Mouse (Mus musculus) heart, adult 9 months (tissue): ENCODE data around the gene Enho.
"Not testable (repeated sequence)": the region's sequence is repeated elsewhere in the genome, so short reads cannot be mapped to it uniquely, and the experiment has no call there.

Experiments
- DNase-seq, 2 experiments: peaks; one replicate each; pipeline ENCODE4 v3.0.0; 2022; ENCODE audit warnings: low spot score in 2 of 2

The Enho gene

DNA sequence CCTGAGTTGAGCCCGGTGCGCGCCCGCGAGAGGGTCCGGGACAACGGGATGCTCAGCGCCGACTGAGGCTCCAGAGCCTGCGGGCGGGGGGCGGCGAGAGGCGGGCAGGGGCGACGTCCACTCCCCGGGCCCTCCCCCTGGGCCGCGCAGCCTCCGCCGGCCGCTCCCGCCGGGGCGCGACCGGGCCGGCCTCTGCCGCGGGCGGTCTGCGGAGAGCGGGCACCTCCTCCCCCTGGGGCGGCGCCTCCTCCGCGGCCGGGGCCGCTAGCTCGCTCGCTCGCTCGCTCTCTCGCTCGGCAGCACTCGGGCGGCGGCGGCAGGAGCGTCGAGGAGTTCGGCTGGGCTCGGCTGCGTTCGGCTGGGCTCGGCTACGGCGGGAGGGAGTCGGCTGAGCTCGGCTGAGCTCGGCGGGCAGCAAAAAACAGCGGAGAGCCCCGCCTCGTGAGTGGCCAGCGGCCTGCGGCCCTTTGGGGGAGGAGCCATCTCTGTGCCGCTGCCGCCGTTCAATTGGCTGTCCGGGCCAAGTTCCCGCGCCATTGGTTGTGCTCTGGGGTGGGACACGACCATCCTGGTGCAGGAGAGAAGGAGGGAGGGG, at the start of gene Enho:
Gene Enho, minus strand, starts transcription at position 412 of the 595 bp plus-strand sequence.
- DNase-seq: peak; percentile 92 to 93

DNA sequence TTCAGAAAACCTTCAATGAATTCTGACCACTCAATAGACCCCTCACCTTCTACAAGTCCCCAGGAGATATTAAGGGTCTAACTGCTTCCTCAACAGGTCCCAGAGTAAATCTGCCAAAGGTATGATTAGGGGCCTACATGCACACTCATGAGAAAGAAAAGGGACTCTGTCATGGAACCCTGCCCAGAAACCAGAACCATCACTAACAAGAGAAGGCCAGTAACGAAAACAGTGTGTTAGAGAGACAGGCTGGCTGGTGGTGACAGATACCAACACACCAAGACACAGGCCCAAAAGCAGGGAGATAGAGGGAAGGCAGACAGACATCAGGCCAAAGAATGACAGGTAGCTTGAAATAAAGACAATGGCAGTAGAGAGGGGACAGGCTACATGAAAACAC, 48.4 kb upstream of the Enho start:
- DNase-seq: not testable (repeated sequence)

DNA sequence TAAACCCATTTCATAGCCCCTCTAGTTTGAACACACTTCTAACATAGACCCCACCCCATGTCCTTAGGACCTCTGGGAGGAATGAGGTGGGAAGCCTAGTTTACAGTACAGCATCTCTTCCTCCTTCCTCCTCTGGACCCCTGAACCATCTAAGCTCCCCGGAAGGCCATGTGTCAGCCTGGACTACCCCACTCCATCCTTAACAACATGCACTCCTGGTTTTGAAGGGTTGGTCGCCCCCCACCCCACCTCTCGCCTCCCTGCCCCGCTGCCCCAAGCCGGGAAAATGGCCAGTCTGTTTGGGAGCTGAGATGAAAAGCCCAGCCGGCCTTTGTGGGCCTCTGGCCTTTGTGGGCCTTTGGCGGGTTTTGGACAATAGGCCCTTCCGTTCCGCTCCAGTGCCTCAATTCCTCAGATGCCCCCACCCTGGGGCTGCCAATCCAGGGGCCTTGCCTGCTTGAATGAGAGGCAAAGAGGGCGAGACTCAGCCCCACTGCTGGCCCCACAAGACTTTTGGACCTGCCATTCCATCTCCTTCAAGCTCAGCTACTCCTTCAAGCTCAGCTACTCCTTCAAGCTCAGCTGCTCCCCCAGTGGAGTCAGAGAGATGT, 45.9 kb upstream of the Enho start:
- not testable (repeated sequence) for DNase-seq

DNA sequence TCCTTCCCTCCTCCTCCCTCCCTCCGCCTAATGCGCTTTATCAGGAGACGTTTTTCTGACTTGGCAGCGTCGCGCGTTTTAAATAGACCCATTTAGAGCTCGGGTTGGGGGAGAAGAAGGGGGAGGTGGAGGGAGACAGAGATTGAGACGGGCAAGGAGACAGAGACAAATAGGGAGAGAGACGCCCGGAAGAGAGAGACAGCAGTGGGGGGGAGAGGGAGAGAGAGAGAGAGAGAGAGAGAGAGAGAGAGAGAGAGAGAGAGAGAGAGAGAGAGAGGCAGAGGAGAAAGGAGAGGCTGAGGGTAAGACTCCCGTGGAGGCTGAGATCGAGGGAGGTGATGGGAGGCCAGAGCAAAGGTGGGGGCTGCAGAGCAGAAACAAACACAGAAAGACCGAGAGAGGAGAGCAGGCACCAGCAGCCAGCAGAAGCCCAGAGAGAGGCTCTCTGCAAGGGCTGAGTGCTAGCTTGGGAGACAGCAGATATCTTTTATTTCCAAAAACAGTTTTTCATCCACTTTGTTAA, 44.9 kb upstream of the Enho start:
- DNase-seq: not testable (repeated sequence)

DNA sequence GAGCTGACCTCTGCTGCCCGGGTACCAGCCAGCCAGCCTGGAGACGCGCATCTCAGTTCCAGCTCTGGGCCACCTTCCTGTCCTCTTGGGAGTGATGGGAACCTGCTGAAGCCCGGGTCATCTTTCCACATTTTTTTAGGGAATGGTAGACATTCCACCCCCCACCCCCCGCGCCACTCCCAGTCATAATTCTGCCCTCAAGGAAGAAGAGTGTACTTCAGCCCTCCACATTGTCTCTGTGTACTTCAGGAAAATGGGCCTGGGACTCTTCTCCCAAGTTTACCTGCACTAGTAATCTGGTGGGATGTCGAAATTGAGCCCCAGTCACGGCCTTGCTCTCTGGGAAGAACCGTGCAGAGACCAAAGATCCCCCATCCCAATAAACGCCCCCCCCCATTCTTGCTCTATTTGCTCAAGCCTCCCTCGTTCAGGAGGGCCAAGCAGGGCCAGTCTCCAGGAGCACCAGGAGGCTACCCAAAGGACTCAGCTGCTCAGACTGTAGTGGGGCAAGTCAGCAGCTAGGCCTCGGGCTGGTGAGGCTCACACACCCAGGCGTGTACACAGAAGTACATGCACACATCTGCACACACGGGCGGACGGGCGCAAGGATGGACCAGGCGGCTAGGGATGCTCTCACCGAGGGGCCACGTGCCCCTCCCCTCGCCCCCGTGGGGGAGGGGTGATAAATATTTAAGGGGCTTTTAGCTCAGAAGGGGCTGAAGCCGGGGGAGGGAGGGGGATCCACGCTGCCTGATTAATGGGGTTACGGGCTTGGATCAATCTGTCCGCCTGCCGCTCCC, 44.2 kb upstream of the Enho start:
- DNase-seq: not testable (repeated sequence)

DNA sequence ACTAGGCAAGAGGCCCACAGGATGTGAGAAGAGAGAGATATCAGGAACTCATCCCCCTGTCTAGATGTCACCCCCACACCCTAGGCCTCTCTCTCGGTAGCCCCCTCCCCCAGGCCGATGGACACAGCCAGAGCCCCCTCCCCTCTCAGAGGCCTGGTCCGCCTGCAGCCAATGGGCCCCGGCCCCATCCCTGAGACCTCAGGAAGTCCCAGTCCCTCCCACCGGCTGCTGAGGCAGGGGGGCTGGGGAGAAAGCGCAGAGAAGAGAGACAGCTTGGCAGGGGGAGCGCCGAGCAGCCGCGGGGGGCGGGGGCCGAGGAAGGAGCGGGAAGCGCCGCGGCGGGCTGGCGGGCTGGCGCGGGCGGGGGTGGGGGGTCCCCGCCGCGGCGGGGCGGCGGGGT, 43.2 kb upstream of the Enho start:
- DNase-seq: not testable (repeated sequence)

DNA sequence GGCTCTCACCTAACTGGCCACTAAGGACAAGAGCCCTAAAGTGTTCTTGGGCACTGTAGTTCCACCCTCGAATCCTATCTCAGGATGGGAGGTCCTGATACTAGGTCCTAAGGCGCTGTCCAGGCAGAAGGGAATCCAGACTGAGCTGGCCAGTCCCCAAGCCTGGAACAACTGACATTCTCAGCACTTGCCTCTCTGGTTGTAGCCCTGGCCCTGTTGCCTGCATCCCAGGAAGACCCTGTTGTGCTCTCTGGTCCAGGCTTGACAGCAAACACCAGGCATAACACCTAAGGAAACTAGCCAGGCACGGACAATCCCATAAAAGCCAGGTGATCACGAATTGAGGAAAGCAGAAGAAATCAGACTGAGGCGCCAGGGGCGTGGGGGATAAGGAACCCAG, 42.7 kb upstream of the Enho start:
- DNase-seq: no peak

DNA sequence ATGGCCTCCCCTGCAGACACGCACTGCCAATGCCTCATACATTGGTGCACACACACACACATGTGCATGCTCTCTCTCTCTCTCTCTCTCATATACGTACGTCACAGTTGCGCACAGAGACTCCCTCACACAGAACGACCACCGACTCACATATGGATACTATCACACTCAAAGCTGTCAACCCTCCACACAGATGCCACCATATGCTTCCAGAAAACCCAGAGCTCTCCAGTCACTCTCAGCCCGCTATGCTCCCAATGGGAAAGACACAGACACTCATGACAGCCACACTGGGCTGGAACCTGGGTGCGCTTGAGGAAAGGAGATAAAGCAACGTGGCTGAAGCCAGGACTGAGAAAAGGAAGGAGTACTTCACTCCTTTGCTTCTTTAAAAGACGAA, 41.8 kb upstream of the Enho start:
- no peak for DNase-seq

DNA sequence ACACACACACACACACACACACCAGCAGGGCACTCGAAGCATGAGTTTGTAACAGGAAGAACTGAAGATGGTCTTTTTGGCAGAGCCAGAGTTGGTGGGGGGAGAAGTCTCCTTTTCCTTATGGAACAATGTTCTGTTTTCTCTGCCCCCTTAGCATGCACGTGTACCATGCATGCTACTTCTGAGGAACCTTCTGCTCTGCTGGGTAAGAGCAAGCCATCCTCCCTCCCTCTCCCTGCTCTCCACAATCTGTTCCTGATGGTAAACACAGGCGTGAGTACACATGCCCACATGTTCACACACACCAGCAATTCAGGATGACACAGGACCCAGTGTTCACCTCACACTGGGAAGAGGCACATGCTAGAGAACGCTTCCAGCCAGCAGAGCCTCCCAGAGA, 41.1 kb upstream of the Enho start:
- DNase-seq: no peak

DNA sequence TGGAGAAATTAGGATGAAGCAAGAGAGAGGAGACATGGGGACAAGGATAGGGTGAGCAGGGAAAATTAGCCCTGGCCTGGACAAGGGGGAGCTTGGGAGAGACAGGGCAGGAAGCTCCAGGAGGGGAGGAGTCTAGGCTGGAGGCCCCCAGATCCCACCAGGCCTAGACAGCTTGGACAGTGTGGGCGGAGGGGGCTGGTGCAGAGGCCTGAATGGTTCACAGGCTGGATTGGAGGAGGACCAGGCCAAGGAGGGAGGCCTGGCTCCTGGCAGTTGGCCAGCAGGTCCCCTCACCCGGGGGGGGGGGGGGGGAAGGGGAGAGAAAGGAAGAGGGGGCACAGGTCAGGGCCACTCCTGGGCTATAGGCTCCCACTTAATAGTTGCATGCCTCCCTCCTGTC, 39.2 kb upstream of the Enho start:
- no peak for DNase-seq

DNA sequence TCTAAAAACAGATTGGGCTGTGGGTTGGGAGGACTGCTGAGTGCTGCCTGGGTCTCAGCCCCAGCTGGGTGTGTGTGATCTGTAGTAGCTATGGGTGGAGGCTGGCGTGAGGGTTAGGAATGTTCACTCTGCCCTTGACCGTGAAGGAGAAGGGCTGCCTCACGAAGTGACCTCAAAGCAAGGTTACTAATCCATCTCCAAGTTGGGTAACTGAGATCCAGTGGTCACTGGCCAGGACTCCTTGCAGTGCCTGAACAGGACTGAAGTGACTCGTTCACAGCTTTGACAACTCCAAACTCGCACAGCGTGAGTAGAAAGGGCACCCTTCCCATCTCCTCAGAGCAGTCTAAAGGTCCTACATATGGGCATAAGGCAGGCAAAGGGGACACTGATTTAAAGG, 38.7 kb upstream of the Enho start:
- no peak for DNase-seq

DNA sequence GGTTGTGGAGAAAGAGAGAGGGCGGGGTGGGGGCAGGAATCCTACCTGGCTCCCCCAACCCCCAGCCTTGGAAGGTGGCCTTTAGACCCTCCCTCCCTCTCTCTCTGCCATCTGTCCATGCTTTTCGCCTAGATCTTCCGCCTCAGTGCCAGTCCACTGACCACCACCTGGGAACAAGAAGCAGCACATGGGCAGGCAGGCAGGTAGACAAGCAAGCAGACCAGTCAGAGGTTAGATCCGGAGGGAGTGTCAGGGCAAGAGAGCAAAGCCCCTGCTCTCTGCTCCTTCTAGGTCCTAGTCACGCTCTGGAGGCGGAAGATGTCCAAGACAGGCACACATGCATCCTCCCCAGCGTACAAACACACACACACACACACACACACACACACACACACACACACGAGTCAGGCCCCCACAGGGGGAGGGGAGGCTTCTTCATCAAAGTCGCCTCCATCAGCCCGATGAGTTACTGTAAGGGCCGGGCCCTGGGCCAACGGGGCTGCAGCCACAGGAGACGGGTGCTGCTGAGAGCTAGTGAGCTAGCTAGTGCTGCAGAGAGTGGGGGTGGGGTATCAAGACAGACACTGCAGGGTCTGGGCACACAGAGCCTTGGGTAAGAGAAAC, 37.0 kb upstream of the Enho start:
- DNase-seq: no peak

DNA sequence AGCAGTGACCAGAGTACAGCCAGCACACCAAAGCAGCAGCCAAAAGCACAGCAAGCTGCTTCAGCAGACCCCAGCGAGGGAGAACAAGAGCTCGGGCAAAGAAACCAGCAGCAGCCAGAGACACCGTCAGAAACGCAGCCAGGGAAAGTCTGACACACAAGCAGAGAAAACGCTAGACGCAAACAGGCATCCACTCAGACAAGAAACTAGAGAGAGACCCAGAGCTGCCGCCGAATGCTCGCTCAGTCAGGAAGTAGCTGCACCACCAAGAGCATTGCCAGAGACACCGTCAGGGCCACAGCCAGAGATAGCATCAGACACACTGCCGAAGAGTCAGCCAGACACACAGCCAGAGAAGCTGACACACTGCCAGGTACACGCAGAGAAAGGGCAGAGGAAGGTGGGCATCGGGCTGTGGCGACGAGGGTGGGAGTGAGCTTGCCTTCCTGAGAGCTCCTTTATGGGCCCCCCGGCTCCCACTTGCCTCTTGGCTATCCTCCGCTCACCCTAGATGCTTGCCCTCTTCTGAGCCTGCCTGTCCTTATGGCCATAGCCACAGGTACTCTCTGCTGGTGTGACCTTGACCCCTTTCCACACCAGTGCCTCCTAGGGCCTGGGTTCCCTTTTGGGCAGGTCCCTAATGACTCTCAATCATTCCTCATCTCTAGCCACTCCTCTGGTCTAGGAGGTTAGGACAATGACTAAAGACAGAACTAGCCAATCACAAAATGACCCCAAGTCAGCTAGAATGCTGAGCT, 36.3 kb upstream of the Enho start:
- DNase-seq: no peak

DNA sequence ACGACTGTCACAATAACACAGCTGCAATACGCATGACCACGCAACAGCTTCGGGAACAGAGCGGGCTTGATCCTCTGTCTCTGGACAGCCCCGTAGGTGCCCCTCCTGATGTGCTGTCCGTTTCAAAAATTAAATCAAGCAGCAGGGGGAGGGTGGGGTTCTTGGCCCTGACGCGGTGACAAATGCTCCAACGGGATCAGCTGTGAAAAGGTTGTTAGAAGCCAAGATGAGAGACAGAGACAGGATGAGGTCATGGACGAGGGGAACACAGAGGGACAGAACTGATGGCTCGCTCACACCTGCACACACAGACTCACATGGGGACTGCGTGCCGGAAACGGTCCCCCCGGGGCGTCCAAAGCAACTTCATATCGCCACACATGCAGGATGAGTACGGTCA, 33.1 kb upstream of the Enho start:
- DNase-seq: no peak

DNA sequence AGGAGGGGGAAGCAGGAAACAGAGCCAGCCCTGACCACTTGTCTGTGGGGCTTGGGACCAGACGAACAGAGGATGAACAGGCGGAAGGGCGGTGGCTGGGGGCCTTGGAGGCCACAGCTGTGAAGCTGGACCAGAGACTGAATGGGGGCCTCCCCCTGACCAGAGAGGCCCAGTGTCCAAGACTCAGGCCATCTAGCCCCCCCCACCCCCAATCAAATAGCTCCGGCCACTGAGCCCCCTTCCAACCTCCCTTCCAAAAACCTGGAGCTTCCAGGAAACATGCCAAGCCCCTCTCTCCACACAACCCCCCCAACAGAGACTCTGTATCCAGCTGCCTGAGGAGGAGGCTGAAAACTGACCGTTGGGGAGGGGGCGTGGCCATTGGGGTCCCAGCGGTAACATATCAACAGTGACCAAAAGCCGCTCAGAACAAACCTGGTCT, 32.4 kb upstream of the Enho start:
- DNase-seq: no peak

DNA sequence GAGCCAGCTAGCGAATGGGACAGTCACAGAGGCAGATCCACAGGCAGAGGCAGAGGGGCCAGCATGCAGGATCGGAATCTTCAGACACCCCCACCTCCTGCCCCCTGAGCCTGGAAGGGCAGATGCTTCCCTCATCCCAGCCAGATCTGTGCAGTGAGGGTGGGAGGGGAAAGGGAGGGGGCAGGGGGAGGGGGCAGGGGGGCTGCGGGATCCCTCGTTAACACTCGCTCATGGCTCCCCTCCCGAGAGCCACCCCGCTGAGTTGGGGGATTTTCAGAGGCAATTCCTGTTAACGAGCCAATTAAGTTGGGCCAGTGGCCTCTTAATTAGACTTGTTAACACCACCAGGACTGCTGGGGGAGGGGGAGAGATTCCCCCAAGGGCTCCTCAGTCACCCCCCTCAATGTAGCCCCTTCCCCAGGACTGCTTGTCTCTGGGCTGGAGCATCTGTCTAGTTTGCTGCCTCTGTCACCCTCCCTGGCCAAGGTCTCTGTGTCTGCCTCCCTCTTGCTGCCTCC, 31.9 kb upstream of the Enho start:
- DNase-seq: no peak

DNA sequence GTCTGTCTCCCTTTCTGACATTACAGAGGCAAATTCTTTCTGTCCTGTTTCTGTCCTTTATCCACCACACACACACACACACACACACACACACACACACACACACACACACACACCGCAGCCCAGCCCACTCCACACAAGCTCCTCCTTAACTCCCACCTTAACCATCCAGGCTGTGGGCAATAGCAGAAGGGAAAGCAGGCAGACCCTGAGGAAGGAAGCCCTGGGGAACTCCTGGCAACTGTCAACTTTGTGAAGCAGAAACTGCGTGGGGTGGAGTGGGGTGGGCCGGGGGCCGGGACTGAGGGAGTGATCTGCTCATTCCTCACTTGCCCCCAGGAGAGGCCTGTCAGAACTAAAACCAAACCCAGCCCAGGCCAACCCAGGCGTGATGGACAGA, 31.4 kb upstream of the Enho start:
- no peak for DNase-seq

DNA sequence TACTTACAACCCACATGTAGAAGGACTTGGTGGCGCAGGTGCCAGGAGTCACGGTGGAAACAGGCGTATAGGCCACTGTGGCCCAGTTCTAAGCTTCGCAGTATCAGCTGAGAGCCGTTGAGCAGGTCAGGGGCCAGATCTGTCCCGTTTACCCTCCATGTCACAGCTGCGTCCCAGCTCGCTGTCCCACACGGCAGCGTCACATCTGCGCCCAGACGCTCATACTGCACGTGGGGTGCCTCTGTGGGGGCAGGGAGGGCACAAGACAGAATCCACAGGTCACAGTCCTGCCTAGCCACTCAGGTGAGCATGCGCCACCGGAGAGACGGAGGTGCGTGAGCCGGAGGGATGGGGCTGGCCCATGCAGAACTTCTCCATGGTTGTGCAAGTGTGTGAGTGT, 30.7 kb upstream of the Enho start:
- no peak for DNase-seq

DNA sequence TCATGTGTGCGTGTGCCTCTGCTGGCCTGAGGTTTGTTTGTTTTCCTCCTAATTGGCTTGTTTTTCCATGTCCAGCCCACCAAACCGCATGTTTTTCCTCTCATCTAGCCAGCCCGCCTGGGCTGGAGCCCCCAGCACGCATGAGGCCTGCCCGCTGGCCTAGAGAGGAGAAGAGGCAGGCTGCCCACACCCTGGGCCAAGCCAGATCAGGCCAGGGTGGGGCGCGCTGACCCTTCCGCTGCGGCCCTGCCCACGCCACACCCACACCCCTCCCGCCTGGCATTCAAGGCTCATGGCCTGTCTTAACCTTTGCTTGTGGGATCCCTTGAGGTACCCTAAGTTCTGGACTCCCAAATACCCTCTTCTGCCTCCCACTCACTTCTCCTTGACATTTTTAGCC, 26.5 kb upstream of the Enho start:
- DNase-seq: no peak

DNA sequence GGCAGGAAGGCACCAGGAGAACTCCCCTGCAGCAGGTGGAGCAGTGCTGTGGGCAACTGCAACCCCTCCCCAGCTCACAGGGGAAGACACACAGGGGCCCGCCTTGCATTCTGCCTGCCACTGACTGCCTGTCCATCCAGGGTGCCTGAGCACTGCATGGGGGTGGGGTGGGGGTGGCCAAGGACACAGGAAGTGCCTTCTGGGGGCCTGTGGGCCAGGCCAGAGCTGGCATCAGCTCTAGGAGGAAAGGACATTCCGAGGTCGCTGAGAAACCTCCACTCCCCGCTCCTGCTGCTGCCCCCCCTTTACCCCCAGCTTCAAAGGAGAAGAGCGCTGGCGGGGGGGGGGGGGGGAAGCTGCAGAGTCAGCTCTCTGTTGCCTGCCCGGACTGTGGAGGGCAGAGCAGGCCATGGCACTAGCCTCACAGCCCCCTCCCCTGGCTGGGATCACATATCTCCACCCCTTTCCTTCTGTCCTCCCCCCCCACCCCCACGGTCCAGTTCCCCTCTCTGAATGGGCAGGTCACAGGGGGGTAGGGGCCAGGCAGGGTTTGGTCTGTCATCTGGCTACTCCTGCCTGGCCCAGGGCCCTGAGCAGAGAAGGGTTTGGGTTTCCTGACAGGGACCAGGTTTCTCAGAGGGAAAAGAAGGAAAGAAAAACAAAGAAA, 25.0 kb upstream of the Enho start:
- no peak for DNase-seq

DNA sequence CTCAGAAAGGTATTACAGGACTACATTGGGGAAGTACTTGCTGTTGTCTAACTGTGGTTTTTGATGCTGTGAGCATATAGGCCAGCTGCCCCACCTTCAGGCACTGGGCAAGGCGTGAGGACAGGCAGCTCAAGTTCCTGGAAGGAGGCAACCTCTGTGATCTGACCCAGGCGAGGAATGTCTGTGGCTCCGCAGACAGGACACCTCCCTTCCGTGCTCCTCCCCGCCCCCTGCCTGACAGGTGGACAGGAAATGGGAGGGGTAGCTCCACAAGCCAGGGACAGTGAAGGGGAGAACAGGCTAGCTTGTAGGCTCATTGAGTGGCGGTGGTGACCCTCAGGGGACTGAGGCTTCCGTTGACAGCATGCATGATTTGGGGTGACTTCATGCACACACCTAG, 24.4 kb upstream of the Enho start:
- no peak for DNase-seq
